Mouse (Mus musculus): Measurements from ENCODE around the gene Cenpe. TPM values are rescaled to one million over a fixed set of nuclear protein-coding genes. Genes with fewer than 3 reads are reported as not detected.

Cenpe gene
- polyA plus RNA-seq, 1 experiment from 2014 or later, result 56.1 TPM

DNA sequence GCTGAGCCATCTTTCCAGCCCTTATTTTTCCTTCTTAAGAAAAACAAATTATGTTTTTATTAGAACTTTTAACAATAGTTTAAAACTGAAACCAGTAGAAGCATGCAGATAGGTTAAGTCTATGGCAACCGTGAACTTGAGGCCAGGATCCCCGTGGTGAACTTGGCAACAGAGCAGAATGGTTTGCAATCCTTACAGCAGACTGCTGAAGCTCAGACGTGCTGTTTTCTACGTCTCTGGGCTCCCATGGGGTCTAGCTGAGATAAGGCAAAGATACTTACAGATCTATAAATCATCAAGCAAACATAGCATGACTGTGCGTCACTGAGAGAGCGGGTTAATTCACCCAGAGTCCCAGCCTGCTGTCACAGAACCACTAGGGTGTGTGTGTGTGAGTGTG is 87.7 kb downstream of the Cenpe start:
- no peaks in the 10 kb centered on the region for H3K27me3 ChIP-seq (ENCODE audit: control insufficient read depth, insufficient read depth, low read length)
- no peak overlapping the region for H3K4me2 ChIP-seq (ENCODE audit: low read depth, low read length)
- DNase-seq (ENCODE audit: low spot score) (no peak), ATAC-seq (replicated peaks; ENCODE audit: insufficient number of reproducible peaks, low FRiP score, low TSS enrichment, low read depth) (no peak)
- H3K9me3 ChIP-seq (replicated peaks; ENCODE audit: control insufficient read depth, low read length), result no peaks in the 10 kb centered on the region
- no peaks in the 10 kb centered on the region for H3K36me3 ChIP-seq (replicated peaks; ENCODE audit: control insufficient read depth, insufficient read depth, low read depth, low read length)
- H3K27ac ChIP-seq (replicated peaks; ENCODE audit: low read depth, low read length), result no peak overlapping the region
- H3K9ac ChIP-seq (replicated peaks; ENCODE audit: low read length), result no peak overlapping the region
- no peaks in the 10 kb centered on the region for H3K4me1 ChIP-seq (ENCODE audit: control insufficient read depth, insufficient read depth, low read length)
- H3K4me3 ChIP-seq (ENCODE audit: low read depth, low read length), result no peak overlapping the region
- 78% methylated on average over 6 of the region's 6 CpGs for WGBS

DNA sequence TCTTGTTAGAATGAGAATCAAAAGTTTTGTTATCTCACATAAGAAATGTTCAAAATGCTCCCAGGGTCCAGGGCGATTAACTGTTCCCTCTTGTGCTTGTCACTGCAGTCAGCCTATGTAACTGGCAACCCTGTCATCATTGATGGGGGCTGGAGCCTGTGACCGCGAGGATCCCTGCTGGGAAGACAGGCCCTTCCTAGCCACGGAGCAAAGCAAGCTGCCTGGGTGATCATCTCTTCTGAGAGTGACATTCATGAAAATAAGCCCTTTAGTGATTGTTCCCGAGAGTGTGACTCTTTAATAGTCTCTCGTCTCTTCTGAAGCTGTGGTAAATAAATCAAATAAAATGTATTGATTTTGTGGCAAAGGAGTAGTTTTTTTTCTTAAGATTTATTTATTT is 91.7 kb downstream of the Cenpe start:
- Histone ChIP-seq H3K27me3 (ENCODE audit: control insufficient read depth, insufficient read depth, low read length) (no peaks in the 10 kb centered on the region), H3K4me1 (ENCODE audit: control insufficient read depth, insufficient read depth, low read length) (no peaks in the 10 kb centered on the region; the same call in 1 of the 2 replicates), H3K36me3 (replicated peaks; ENCODE audit: control insufficient read depth, insufficient read depth, low read depth, low read length) (no peaks in the 10 kb centered on the region), H3K9ac (replicated peaks; ENCODE audit: low read length) (no peak overlapping the region), H3K27ac (replicated peaks; ENCODE audit: low read depth, low read length) (no peak overlapping the region), H3K9me3 (replicated peaks; ENCODE audit: control insufficient read depth, low read length) (no peaks in the 10 kb centered on the region), H3K4me3 (ENCODE audit: low read depth, low read length) (no peak overlapping the region), H3K4me2 (ENCODE audit: low read depth, low read length) (no peak overlapping the region)
- ATAC-seq (replicated peaks; ENCODE audit: insufficient number of reproducible peaks, low FRiP score, low TSS enrichment, low read depth), result no peak
- 21% methylated on average over 6 of the region's 6 CpGs for WGBS
- no peak for DNase-seq (ENCODE audit: low spot score)

DNA sequence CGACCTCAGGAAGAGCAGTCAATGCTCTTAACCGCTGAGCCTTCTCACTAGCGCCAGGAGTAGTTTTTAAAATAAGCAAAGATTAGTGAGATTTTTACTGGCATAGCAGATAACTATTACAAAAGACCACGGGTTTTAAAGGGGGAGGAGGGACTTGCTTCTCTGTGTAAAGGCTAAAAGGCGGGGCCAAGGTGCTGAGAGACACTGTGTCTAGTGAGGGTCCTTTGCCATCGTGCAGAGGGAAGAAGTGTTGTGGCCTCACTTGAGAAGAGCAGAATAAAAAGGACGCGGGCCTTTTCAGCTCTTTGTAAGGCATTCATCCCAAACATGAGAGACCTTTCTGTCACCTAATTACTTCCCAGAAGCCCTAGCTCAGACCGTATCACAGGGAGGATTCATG is 92.2 kb downstream of the Cenpe start:
- WGBS, result 14% methylated on average over 9 of the region's 9 CpGs
- Histone ChIP-seq H3K4me2 (ENCODE audit: low read depth, low read length) (no peak overlapping the region; the same call in 1 of the 2 replicates), H3K27ac (replicated peaks; ENCODE audit: low read depth, low read length) (no peak overlapping the region), H3K9me3 (replicated peaks; ENCODE audit: control insufficient read depth, low read length) (no peaks in the 10 kb centered on the region), H3K36me3 (replicated peaks; ENCODE audit: control insufficient read depth, insufficient read depth, low read depth, low read length) (no peaks in the 10 kb centered on the region), H3K4me3 (ENCODE audit: low read depth, low read length) (no peak overlapping the region), H3K4me1 (ENCODE audit: control insufficient read depth, insufficient read depth, low read length) (no peaks in the 10 kb centered on the region; the same call in 1 of the 2 replicates), H3K9ac (replicated peaks; ENCODE audit: low read length) (no peak overlapping the region), H3K27me3 (ENCODE audit: control insufficient read depth, insufficient read depth, low read length) (no peaks in the 10 kb centered on the region)
- ATAC-seq (replicated peaks; ENCODE audit: insufficient number of reproducible peaks, low FRiP score, low TSS enrichment, low read depth) (no peak), DNase-seq (ENCODE audit: low spot score) (peak; percentile 41)

DNA sequence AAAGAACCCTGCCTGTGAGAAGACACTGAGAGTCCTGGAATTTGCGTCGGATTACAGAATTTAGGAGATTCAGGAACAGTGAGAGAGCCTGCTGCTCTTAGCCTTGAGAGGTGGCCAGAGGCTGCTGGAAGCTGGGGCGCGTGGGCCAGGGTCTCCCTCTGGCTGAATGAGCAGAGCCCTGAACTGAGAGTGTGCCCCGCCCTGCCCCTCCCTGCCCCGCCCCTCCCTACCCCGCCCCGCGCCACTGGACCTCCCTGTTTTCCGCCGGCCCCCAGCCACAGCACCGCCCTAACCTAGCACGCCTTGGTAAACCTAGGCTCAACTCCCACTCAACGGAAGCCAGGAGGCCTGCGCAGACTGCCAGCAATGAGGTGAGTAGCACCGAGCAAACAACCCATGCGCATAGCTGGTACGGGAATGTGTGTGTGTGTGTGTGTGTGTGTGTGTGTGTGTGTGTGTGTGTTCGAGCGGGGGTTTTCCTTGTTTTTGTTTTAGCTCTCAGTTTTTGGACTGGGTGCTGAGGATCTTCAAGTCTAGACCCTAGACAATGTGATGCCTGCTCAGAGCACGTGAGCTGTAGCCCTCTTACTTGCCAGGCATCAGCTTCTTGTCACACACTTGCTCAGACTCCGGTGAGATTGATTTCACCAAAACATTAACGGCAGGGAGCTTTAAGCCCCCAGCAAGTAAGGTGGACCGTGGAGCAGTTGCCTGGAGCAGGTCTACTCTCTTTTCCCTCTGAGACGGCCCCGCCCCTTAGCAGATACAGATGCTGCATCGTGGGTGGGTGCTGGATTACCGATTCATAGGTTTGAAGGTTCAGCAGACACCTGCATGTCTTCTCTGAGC is 95.3 kb downstream of the Cenpe start, which contains the start of gene Slc9b2:
Gene Slc9b2 (plus strand): TSS at position 290 of the 849 bp plus-strand sequence.
- H3K4me3 ChIP-seq (ENCODE audit: low read depth, low read length), result peak within 1 kb of the TSS; percentile 25; the same call in 1 of the 2 replicates
- 11% methylated on average over 28 of the region's 28 CpGs for WGBS
- H3K27ac ChIP-seq (replicated peaks; ENCODE audit: low read depth, low read length), result no peak within 1 kb of the TSS
- H3K4me2 ChIP-seq (ENCODE audit: low read depth, low read length), result peak within 1 kb of the TSS; percentile 65
- no peaks in the 10 kb centered on the region for H3K27me3 ChIP-seq (ENCODE audit: control insufficient read depth, insufficient read depth, low read length)
- H3K36me3 ChIP-seq (replicated peaks; ENCODE audit: control insufficient read depth, insufficient read depth, low read depth, low read length), result no peaks in the 10 kb centered on the region
- peak within 1 kb of the TSS; percentile 41; the same call in 1 of the 2 replicates for H3K9ac ChIP-seq (replicated peaks; ENCODE audit: low read length)
- ATAC-seq (replicated peaks; ENCODE audit: insufficient number of reproducible peaks, low FRiP score, low TSS enrichment, low read depth) (peak; percentile 83), DNase-seq (ENCODE audit: low spot score) (peak; percentile 67)
- no peaks in the 10 kb centered on the region; the same call in 1 of the 2 replicates for H3K4me1 ChIP-seq (ENCODE audit: control insufficient read depth, insufficient read depth, low read length)
- no peaks in the 10 kb centered on the region for H3K9me3 ChIP-seq (replicated peaks; ENCODE audit: control insufficient read depth, low read length)

DNA sequence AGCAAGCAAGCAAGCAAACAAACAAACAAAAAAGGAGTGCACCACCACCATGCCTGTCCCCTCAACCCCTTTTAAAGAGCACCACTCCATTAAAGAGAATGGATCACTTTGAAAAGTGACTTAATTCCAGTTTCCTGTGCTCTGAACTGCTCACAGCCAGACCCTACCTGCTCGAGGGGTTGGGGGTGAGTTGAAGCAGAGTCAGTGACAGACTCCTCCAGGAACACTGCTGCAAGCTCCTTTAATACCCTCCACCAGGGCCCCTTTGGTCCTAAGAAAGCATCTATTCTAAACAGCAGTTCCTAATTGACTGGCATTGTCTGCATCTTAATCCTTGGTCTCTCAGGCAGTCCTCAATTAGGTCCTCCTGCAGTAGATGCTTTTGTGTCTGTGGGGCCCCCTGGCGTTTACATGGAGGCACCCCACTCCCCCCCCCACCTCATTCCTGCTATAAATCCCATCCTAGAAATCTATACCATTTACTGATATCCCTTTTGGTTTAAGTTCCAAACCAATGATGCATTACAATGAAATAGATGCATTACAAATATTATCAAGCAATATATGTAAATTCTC is 100.7 kb downstream of the Cenpe start:
- no peak overlapping the region for H3K4me3 ChIP-seq (ENCODE audit: low read depth, low read length)
- H3K27ac ChIP-seq (replicated peaks; ENCODE audit: low read depth, low read length), result no peak overlapping the region
- H3K4me1 ChIP-seq (ENCODE audit: control insufficient read depth, insufficient read depth, low read length), result no peaks in the 10 kb centered on the region
- H3K36me3 ChIP-seq (replicated peaks; ENCODE audit: control insufficient read depth, insufficient read depth, low read depth, low read length), result no peaks in the 10 kb centered on the region
- no peak for DNase-seq (ENCODE audit: low spot score)
- H3K4me2 ChIP-seq (ENCODE audit: low read depth, low read length), result no peak overlapping the region
- 11% methylated on average over 2 of the region's 2 CpGs for WGBS
- no peak overlapping the region for H3K9ac ChIP-seq (replicated peaks; ENCODE audit: low read length)
- no peaks in the 10 kb centered on the region for H3K27me3 ChIP-seq (ENCODE audit: control insufficient read depth, insufficient read depth, low read length)
- no peak for ATAC-seq (replicated peaks; ENCODE audit: insufficient number of reproducible peaks, low FRiP score, low TSS enrichment, low read depth)
- H3K9me3 ChIP-seq (replicated peaks; ENCODE audit: control insufficient read depth, low read length), result no peaks in the 10 kb centered on the region

DNA sequence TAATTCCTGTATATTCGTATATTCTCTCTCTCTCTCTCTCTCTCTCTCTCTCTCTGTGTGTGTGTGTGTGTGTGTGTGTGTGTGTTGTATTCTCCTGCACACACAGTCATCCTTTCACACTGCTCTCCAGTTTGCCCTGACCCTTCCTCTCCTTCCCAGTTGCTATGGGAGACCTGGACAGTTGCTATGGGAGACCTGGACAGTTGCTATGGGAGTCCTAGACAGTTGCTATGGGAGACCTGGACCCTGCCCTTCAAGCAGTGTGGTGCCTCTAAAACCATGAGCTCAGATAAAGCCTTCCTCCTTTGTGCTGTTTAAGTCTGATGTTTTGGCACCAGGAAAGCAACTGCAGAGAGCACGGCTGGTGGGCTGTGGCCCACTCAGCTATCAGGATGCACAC is 101.4 kb downstream of the Cenpe start:
- no peak overlapping the region for H3K4me3 ChIP-seq (ENCODE audit: low read depth, low read length)
- ATAC-seq (replicated peaks; ENCODE audit: insufficient number of reproducible peaks, low FRiP score, low TSS enrichment, low read depth), result no peak
- H3K4me1 ChIP-seq (ENCODE audit: control insufficient read depth, insufficient read depth, low read length), result no peaks in the 10 kb centered on the region
- no peak overlapping the region for H3K9ac ChIP-seq (replicated peaks; ENCODE audit: low read length)
- H3K36me3 ChIP-seq (replicated peaks; ENCODE audit: control insufficient read depth, insufficient read depth, low read depth, low read length), result no peaks in the 10 kb centered on the region
- WGBS, result 88% methylated on average over 2 of the region's 2 CpGs
- H3K4me2 ChIP-seq (ENCODE audit: low read depth, low read length), result no peak overlapping the region
- DNase-seq (ENCODE audit: low spot score), result no peak
- H3K27ac ChIP-seq (replicated peaks; ENCODE audit: low read depth, low read length), result no peak overlapping the region
- no peaks in the 10 kb centered on the region for H3K9me3 ChIP-seq (replicated peaks; ENCODE audit: control insufficient read depth, low read length)
- no peaks in the 10 kb centered on the region for H3K27me3 ChIP-seq (ENCODE audit: control insufficient read depth, insufficient read depth, low read length)

DNA sequence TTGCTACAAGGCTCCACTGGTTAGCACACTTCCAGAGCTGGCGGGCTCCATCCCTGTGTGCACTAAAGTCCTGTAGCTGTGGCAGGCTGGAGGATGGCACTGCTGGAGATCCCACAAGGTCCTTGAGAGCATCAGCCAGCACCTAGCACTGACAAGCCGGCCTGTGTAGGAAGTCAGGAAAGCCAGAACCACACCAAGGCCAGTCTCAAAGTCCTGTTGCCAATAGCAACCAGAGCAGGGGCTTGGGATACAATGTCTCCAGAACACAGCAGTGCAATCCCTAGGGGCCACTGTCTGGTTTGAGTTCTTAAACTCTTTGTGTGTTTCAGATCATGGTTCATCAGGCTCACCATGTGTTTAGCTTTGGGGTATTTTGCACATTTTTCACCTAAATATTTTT is 102.5 kb downstream of the Cenpe start:
- Histone ChIP-seq H3K9ac (replicated peaks; ENCODE audit: low read length) (no peak overlapping the region), H3K27me3 (ENCODE audit: control insufficient read depth, insufficient read depth, low read length) (no peaks in the 10 kb centered on the region), H3K27ac (replicated peaks; ENCODE audit: low read depth, low read length) (no peak overlapping the region), H3K4me3 (ENCODE audit: low read depth, low read length) (no peak overlapping the region), H3K4me1 (ENCODE audit: control insufficient read depth, insufficient read depth, low read length) (no peaks in the 10 kb centered on the region), H3K4me2 (ENCODE audit: low read depth, low read length) (no peak overlapping the region), H3K9me3 (replicated peaks; ENCODE audit: control insufficient read depth, low read length) (no peaks in the 10 kb centered on the region), H3K36me3 (replicated peaks; ENCODE audit: control insufficient read depth, insufficient read depth, low read depth, low read length) (no peaks in the 10 kb centered on the region)
- DNase-seq (ENCODE audit: low spot score) (peak; percentile 65), ATAC-seq (replicated peaks; ENCODE audit: insufficient number of reproducible peaks, low FRiP score, low TSS enrichment, low read depth) (peak; percentile 70)
- 51% methylated on average over 2 of the region's 2 CpGs for WGBS

Measured in embryonic facial prominence, embryonic 11.5 days (tissue).